Mouse (Mus musculus) lung, postnatal 0 days (tissue): Measurements from ENCODE around the gene D7Ertd443e. TPM values are rescaled to one million over a fixed set of nuclear protein-coding genes. Genes with fewer than 3 reads are reported as not detected.

Experiments used
- ATAC-seq: fragments of 200-750 bp; cut with Nextera tagmentation; 2 replicates; pipeline ENCODE4 v1.8.0; 2017; ENCODE audit warnings: moderate library complexity
- DNase-seq: peaks from one replicate; pipeline ENCODE4 v3.0.0-alpha.2; 2016; ENCODE audit warnings: low spot score
- H3K27ac ChIP-seq: fragments of 300-500 bp; sonication (generic); 2 replicates; pipeline ENCODE4 v1.5.1; 2014; ENCODE audit warnings: antibody characterized with exemption, mild to moderate bottlenecking, low read length, mixed read lengths
- H3K27me3 ChIP-seq: fragments of 300-500 bp; sonication (generic); replicated peaks from 2 replicates; pipeline ENCODE4 v1.6.1; 2014; ENCODE audit warnings: low read length, mixed read lengths; ENCODE audit not compliant: insufficient read depth
- H3K36me3 ChIP-seq: fragments of 300-500 bp; sonication (generic); 2 replicates; pipeline ENCODE4 v1.6.1; 2014; ENCODE audit warnings: low read length, mixed read lengths; ENCODE audit not compliant: insufficient read depth
- H3K4me1 ChIP-seq: fragments of 300-500 bp; sonication (generic); 2 replicates; pipeline ENCODE4 v1.6.1; 2014; ENCODE audit warnings: antibody characterized with exemption, low read depth, low read length, mixed read lengths; ENCODE audit not compliant: insufficient read depth
- H3K4me2 ChIP-seq: fragments of 300-500 bp; sonication (generic); replicated peaks from 2 replicates; pipeline ENCODE4 v1.6.1; 2014; ENCODE audit warnings: low read depth, mild to moderate bottlenecking, low read length, moderate library complexity, mixed read lengths
- H3K4me3 ChIP-seq: fragments of 300-500 bp; sonication (generic); 2 replicates; pipeline ENCODE4 v1.5.1; 2014; ENCODE audit warnings: low read depth, low read length
- H3K9ac ChIP-seq: fragments of 300-500 bp; sonication (generic); replicated peaks from 2 replicates; pipeline ENCODE4 v1.6.1; 2014; ENCODE audit warnings: low read depth, mild to moderate bottlenecking
- H3K9me3 ChIP-seq: fragments of 300-500 bp; sonication (generic); 2 replicates; pipeline ENCODE4 v1.6.1; 2016; ENCODE audit warnings: low read length, mixed read lengths
- CTCF ChIP-seq: IDR thresholded peaks from 2 replicates; pipeline ENCODE4 v1.5.1; 2016; ENCODE audit warnings: antibody characterized with exemption, mild to moderate bottlenecking
- EP300 ChIP-seq: IDR thresholded peaks from 2 replicates; pipeline ENCODE4 v1.6.1; 2016; ENCODE audit warnings: antibody characterized with exemption, mild to moderate bottlenecking, control low read depth
- WGBS: fragments of 180-500 bp; shearing (Covaris S2); extraction: QIAGEN DNeasy Blood & Tissue Kit; methylation state at CpG from one replicate; pipeline ENCODE4 v1.1.7; 2014; 5-methylcytosine and 5-hydroxymethylcytosine counted together
- polyA plus RNA-seq: library from polyadenylated mRNA; unstranded; fragments of >200 nt; fragmentation: Nextera tagmentation; extraction: Ambion mirVana; gene quantifications from 2 replicates; pipeline ENCODE4 v1.2.1, GENCODE M21; 2015

The D7Ertd443e gene
- polyA plus RNA-seq, 1 experiment from 2014 or later: 0.17 TPM

- Histone ChIP-seq H3K36me3 (no peaks in the 10 kb centered on the region), H3K4me2 (no peak overlapping the region), H3K27ac (no peak overlapping the region), H3K4me1 (no peaks in the 10 kb centered on the region), H3K27me3 (no peaks in the 10 kb centered on the region), H3K9ac (no peak overlapping the region), H3K9me3 (no peaks in the 10 kb centered on the region), H3K4me3 (no peak overlapping the region)
- ATAC-seq: peak; percentile 39
- DNase-seq: peak; percentile 52
- WGBS: 82% methylated on average over 1 of the region's 1 CpGs
- TF ChIP-seq CTCF (no peak), EP300 (peak; percentile 91)
Measured at GRCm38 (mm10) chr7:134242773-134243172, 142.7 kb downstream of the D7Ertd443e start.

- no peaks in the 10 kb centered on the region for H3K36me3 ChIP-seq
- TF ChIP-seq EP300 (no peak; the same call in 1 of the 2 replicates), CTCF (no peak)
- 56% methylated on average over 4 of the region's 4 CpGs for WGBS
- no peak overlapping the region for H3K9ac ChIP-seq
- no peak overlapping the region for H3K4me3 ChIP-seq
- H3K4me2 ChIP-seq: no peak overlapping the region
- H3K27me3 ChIP-seq: no peaks in the 10 kb centered on the region
- no peaks in the 10 kb centered on the region for H3K9me3 ChIP-seq
- H3K27ac ChIP-seq: no peak overlapping the region
- H3K4me1 ChIP-seq: no peaks in the 10 kb centered on the region
- ATAC-seq (peak; percentile 87), DNase-seq (peak; percentile 52)
Measured at GRCm38 (mm10) chr7:134241212-134241611, 144.2 kb downstream of the D7Ertd443e start.

- no peak overlapping the region for H3K9ac ChIP-seq
- H3K27me3 ChIP-seq: no peaks in the 10 kb centered on the region
- 82% methylated on average over 1 of the region's 1 CpGs for WGBS
- H3K9me3 ChIP-seq: no peaks in the 10 kb centered on the region
- no peak overlapping the region for H3K27ac ChIP-seq
- H3K4me2 ChIP-seq: no peak overlapping the region
- no peak for DNase-seq
- H3K4me3 ChIP-seq: no peak overlapping the region
- peak; percentile 81 for TF ChIP-seq EP300
- no peak for TF ChIP-seq CTCF
- no peaks in the 10 kb centered on the region for H3K4me1 ChIP-seq
- peak; percentile 76 for ATAC-seq
- H3K36me3 ChIP-seq: no peaks in the 10 kb centered on the region
Measured at GRCm38 (mm10) chr7:134240579-134240978, 144.9 kb downstream of the D7Ertd443e start.

GRCm38 (mm10) chr7:134238863-134239262, 146.6 kb downstream of the D7Ertd443e start:
- no peak for DNase-seq
- 93% methylated on average over 3 of the region's 3 CpGs for WGBS

GRCm38 (mm10) chr7:134237356-134237755, 148.1 kb downstream of the D7Ertd443e start:
- Histone ChIP-seq H3K4me2 (no peak overlapping the region), H3K27ac (no peak overlapping the region), H3K27me3 (no peaks in the 10 kb centered on the region), H3K9ac (no peak overlapping the region), H3K4me1 (no peaks in the 10 kb centered on the region), H3K4me3 (no peak overlapping the region), H3K9me3 (no peaks in the 10 kb centered on the region), H3K36me3 (no peaks in the 10 kb centered on the region)
- 66% methylated on average over 2 of the region's 2 CpGs for WGBS
- DNase-seq (no peak), ATAC-seq (no peak)
- TF ChIP-seq CTCF: no peak
- no peak for TF ChIP-seq EP300

More at GRCm38 (mm10) chr7:134238863-134239262, 146.6 kb downstream of the D7Ertd443e start:
- no peak overlapping the region for H3K4me2 ChIP-seq
- no peaks in the 10 kb centered on the region for H3K27me3 ChIP-seq
- TF ChIP-seq CTCF (peak; percentile 18; the same call in 1 of the 2 replicates), EP300 (no peak)
- no peak overlapping the region for H3K27ac ChIP-seq
- no peaks in the 10 kb centered on the region for H3K9me3 ChIP-seq
- H3K4me3 ChIP-seq: no peak overlapping the region
- H3K36me3 ChIP-seq: no peaks in the 10 kb centered on the region
- ATAC-seq: no peak
- no peak overlapping the region for H3K9ac ChIP-seq
- H3K4me1 ChIP-seq: no peaks in the 10 kb centered on the region

GRCm38 (mm10) chr7:134236727-134237126, 148.7 kb downstream of the D7Ertd443e start:
- no peak overlapping the region for H3K27ac ChIP-seq
- ATAC-seq: no peak
- H3K4me1 ChIP-seq: no peaks in the 10 kb centered on the region
- no peak for TF ChIP-seq EP300
- TF ChIP-seq CTCF: no peak
- no peak overlapping the region for H3K4me2 ChIP-seq
- no peaks in the 10 kb centered on the region for H3K27me3 ChIP-seq
- no peaks in the 10 kb centered on the region for H3K36me3 ChIP-seq
- H3K9ac ChIP-seq: no peak overlapping the region
- no peak overlapping the region for H3K4me3 ChIP-seq
- no peaks in the 10 kb centered on the region for H3K9me3 ChIP-seq
- no peak for DNase-seq

- no peaks in the 10 kb centered on the region for H3K27me3 ChIP-seq
- TF ChIP-seq CTCF (no peak), EP300 (no peak)
- no peaks in the 10 kb centered on the region for H3K36me3 ChIP-seq
- H3K4me2 ChIP-seq: no peak overlapping the region
- DNase-seq: no peak
- H3K9ac ChIP-seq: no peak overlapping the region
- no peaks in the 10 kb centered on the region for H3K4me1 ChIP-seq
- ATAC-seq: no peak
- H3K27ac ChIP-seq: no peak overlapping the region
- 68% methylated on average over 2 of the region's 2 CpGs for WGBS
- no peak overlapping the region for H3K4me3 ChIP-seq
- H3K9me3 ChIP-seq: no peaks in the 10 kb centered on the region
Measured at GRCm38 (mm10) chr7:134235552-134235951, 149.9 kb downstream of the D7Ertd443e start.
